Mouse (Mus musculus) limb, embryonic 13.5 days (tissue): Measurements from ENCODE around the gene P2ry10b. TPM values are rescaled to one million over a fixed set of nuclear protein-coding genes. Genes with fewer than 3 reads are reported as not detected.

Experiments used
- ATAC-seq: fragments of 200-750 bp; cut with Nextera tagmentation; 2 replicates; pipeline ENCODE4 v1.8.0; 2017; ENCODE audit warnings: low read depth, moderate number of reproducible peaks, moderate TSS enrichment; ENCODE audit not compliant: low FRiP score
- H3K27ac ChIP-seq: fragments of 300-500 bp; sonication (generic); 2 replicates; pipeline ENCODE4 v1.5.1; 2015; ENCODE audit warnings: inconsistent platforms, mild to moderate bottlenecking, moderate library complexity
- H3K27me3 ChIP-seq: fragments of 300-500 bp; sonication (generic); 2 replicates; pipeline ENCODE4 v1.6.1; 2015; ENCODE audit warnings: mild to moderate bottlenecking, inconsistent platforms
- H3K36me3 ChIP-seq: fragments of 300-500 bp; sonication (generic); 2 replicates; pipeline ENCODE4 v1.6.1; 2015; ENCODE audit warnings: inconsistent platforms, mild to moderate bottlenecking, moderate library complexity
- H3K4me1 ChIP-seq: fragments of 300-500 bp; sonication (generic); 2 replicates; pipeline ENCODE4 v1.6.1; 2015; ENCODE audit warnings: inconsistent platforms
- H3K4me2 ChIP-seq: fragments of 300-500 bp; sonication (generic); replicated peaks from 2 replicates; pipeline ENCODE4 v1.6.1; 2015; ENCODE audit warnings: inconsistent platforms, mild to moderate bottlenecking, moderate library complexity
- H3K4me3 ChIP-seq: fragments of 300-500 bp; sonication (generic); 2 replicates; pipeline ENCODE4 v1.5.1; 2015; ENCODE audit warnings: moderate library complexity, mild to moderate bottlenecking, inconsistent platforms
- H3K9ac ChIP-seq: fragments of 300-500 bp; sonication (generic); 2 replicates; pipeline ENCODE4 v1.6.1; 2015; ENCODE audit warnings: mild to moderate bottlenecking, inconsistent platforms
- H3K9me3 ChIP-seq: fragments of 300-500 bp; sonication (generic); 2 replicates; pipeline ENCODE4 v1.6.1; 2016; ENCODE audit warnings: inconsistent platforms
- WGBS: fragments of 180-500 bp; shearing (Covaris S2); methylation state at CpG from one replicate; pipeline ENCODE4 v1.1.7; 2015; 5-methylcytosine and 5-hydroxymethylcytosine counted together
- polyA plus RNA-seq: library from polyadenylated mRNA; unstranded; fragments of >200 nt; fragmentation: Nextera tagmentation; extraction: Ambion mirVana; gene quantifications from 2 replicates; pipeline ENCODE4 v1.2.1, GENCODE M21; 2015

Gene P2ry10b
- polyA plus RNA-seq, result 3.5 and 3.9 TPM in 2 replicates

- no peaks in the 10 kb centered on the region for H3K4me1 ChIP-seq
- no peak within 1 kb of the TSS for H3K4me2 ChIP-seq
- ATAC-seq, result no peak
- no peaks in the 10 kb centered on the region for H3K36me3 ChIP-seq
- WGBS, result 83% methylated on average over 3 of the region's 3 CpGs
- no peaks in the 10 kb centered on the region for H3K9me3 ChIP-seq
- H3K4me3 ChIP-seq, result no peak within 1 kb of the TSS
- no peaks in the 10 kb centered on the region for H3K27me3 ChIP-seq
- no peak within 1 kb of the TSS for H3K9ac ChIP-seq
- peak within 1 kb of the TSS; percentile 33; the same call in 1 of the 2 replicates for H3K27ac ChIP-seq
Observed at GRCm38 (mm10) chrX:107148681-107149080, at the start of gene P2ry10b. Gene P2ry10b, plus strand, starts transcription at chrX:107148927.

GRCm38 (mm10) chrX:107116333-107116732 is 32.4 kb upstream of the P2ry10b start:
- no peak for ATAC-seq
- no peak overlapping the region for H3K27ac ChIP-seq
- 77% methylated on average over 1 of the region's 1 CpGs for WGBS
- H3K4me1 ChIP-seq, result no peaks in the 10 kb centered on the region
- H3K4me2 ChIP-seq, result no peak overlapping the region
- H3K9ac ChIP-seq, result no peak overlapping the region
- no peaks in the 10 kb centered on the region for H3K27me3 ChIP-seq
- no peaks in the 10 kb centered on the region for H3K36me3 ChIP-seq
- H3K4me3 ChIP-seq, result no peak overlapping the region
- H3K9me3 ChIP-seq, result no peaks in the 10 kb centered on the region

GRCm38 (mm10) chrX:107116987-107117386 is 31.7 kb upstream of the P2ry10b start:
- ATAC-seq, result no peak
- H3K4me2 ChIP-seq, result no peak overlapping the region
- H3K27me3 ChIP-seq, result no peaks in the 10 kb centered on the region
- no peaks in the 10 kb centered on the region for H3K36me3 ChIP-seq
- no peaks in the 10 kb centered on the region for H3K9me3 ChIP-seq
- H3K9ac ChIP-seq, result no peak overlapping the region
- H3K27ac ChIP-seq, result no peak overlapping the region
- 70% methylated on average over 1 of the region's 1 CpGs for WGBS
- no peak overlapping the region for H3K4me3 ChIP-seq
- no peaks in the 10 kb centered on the region for H3K4me1 ChIP-seq

GRCm38 (mm10) chrX:107143184-107143583 is 5.5 kb upstream of the P2ry10b start:
- Histone ChIP-seq H3K9ac (no peak overlapping the region), H3K27ac (no peak overlapping the region), H3K36me3 (no peaks in the 10 kb centered on the region), H3K4me1 (no peaks in the 10 kb centered on the region), H3K4me2 (no peak overlapping the region), H3K4me3 (no peak overlapping the region), H3K27me3 (no peaks in the 10 kb centered on the region), H3K9me3 (no peaks in the 10 kb centered on the region)
- WGBS, result 79% methylated on average over 3 of the region's 3 CpGs
- no peak for ATAC-seq

GRCm38 (mm10) chrX:107143930-107144329 is 4.8 kb upstream of the P2ry10b start:
- no peaks in the 10 kb centered on the region for H3K36me3 ChIP-seq
- no peaks in the 10 kb centered on the region for H3K27me3 ChIP-seq
- H3K27ac ChIP-seq, result no peak overlapping the region
- H3K9ac ChIP-seq, result no peak overlapping the region
- no peaks in the 10 kb centered on the region for H3K9me3 ChIP-seq
- no peaks in the 10 kb centered on the region for H3K4me1 ChIP-seq
- no peak for ATAC-seq
- no peak overlapping the region for H3K4me3 ChIP-seq
- H3K4me2 ChIP-seq, result no peak overlapping the region
- WGBS, result 61% methylated on average over 2 of the region's 2 CpGs

- Histone ChIP-seq H3K4me1 (no peaks in the 10 kb centered on the region), H3K36me3 (no peaks in the 10 kb centered on the region), H3K9ac (no peak overlapping the region), H3K27me3 (no peaks in the 10 kb centered on the region), H3K9me3 (no peaks in the 10 kb centered on the region), H3K27ac (peak overlapping the region; percentile 33; the same call in 1 of the 2 replicates), H3K4me2 (no peak overlapping the region), H3K4me3 (no peak overlapping the region)
- no peak for ATAC-seq
- WGBS, result 39% methylated on average over 4 of the region's 4 CpGs
Observed at GRCm38 (mm10) chrX:107149391-107149993, 765 bp downstream of the P2ry10b start.

- H3K4me2 ChIP-seq, result no peak overlapping the region
- no peaks in the 10 kb centered on the region for H3K9me3 ChIP-seq
- ATAC-seq, result no peak
- no peaks in the 10 kb centered on the region for H3K4me1 ChIP-seq
- no peak overlapping the region for H3K9ac ChIP-seq
- peak overlapping the region; percentile 33; the same call in 1 of the 2 replicates for H3K27ac ChIP-seq
- no peaks in the 10 kb centered on the region for H3K27me3 ChIP-seq
- no peaks in the 10 kb centered on the region for H3K36me3 ChIP-seq
- WGBS, result 41% methylated on average over 5 of the region's 5 CpGs
- no peak overlapping the region for H3K4me3 ChIP-seq
Observed at GRCm38 (mm10) chrX:107150027-107150426, 1.3 kb downstream of the P2ry10b start.

GRCm38 (mm10) chrX:107150752-107151515 is 2.2 kb downstream of the P2ry10b start:
- peak overlapping the region; percentile 32; the same call in 1 of the 2 replicates for H3K4me2 ChIP-seq
- peak; percentile 80 for ATAC-seq
- WGBS, result 52% methylated on average over 4 of the region's 4 CpGs

GRCm38 (mm10) chrX:107156021-107156420 is 7.3 kb downstream of the P2ry10b start:
- H3K9ac ChIP-seq, result no peak overlapping the region
- no peaks in the 10 kb centered on the region for H3K36me3 ChIP-seq
- H3K27me3 ChIP-seq, result no peaks in the 10 kb centered on the region
- H3K27ac ChIP-seq, result no peak overlapping the region
- ATAC-seq, result no peak
- no peaks in the 10 kb centered on the region for H3K4me1 ChIP-seq
- H3K4me2 ChIP-seq, result no peak overlapping the region
- H3K9me3 ChIP-seq, result no peaks in the 10 kb centered on the region
- WGBS, result 57% methylated on average over 2 of the region's 2 CpGs
- no peak overlapping the region for H3K4me3 ChIP-seq

More at GRCm38 (mm10) chrX:107150752-107151515, 2.2 kb downstream of the P2ry10b start:
- H3K27me3 ChIP-seq, result no peaks in the 10 kb centered on the region
- H3K27ac ChIP-seq, result peak overlapping the region; percentile 78
- no peaks in the 10 kb centered on the region for H3K36me3 ChIP-seq
- H3K9me3 ChIP-seq, result no peaks in the 10 kb centered on the region
- no peak overlapping the region for H3K4me3 ChIP-seq
- no peak overlapping the region for H3K9ac ChIP-seq
- H3K4me1 ChIP-seq, result no peaks in the 10 kb centered on the region

GRCm38 (mm10) chrX:107160496-107160895 is 11.8 kb downstream of the P2ry10b start:
- no peak overlapping the region for H3K4me2 ChIP-seq
- no peak overlapping the region for H3K4me3 ChIP-seq
- no peaks in the 10 kb centered on the region for H3K9me3 ChIP-seq
- no peaks in the 10 kb centered on the region for H3K27me3 ChIP-seq
- H3K4me1 ChIP-seq, result no peaks in the 10 kb centered on the region
- no peak overlapping the region for H3K9ac ChIP-seq
- H3K36me3 ChIP-seq, result no peaks in the 10 kb centered on the region
- no peak overlapping the region for H3K27ac ChIP-seq
- no peak for ATAC-seq

GRCm38 (mm10) chrX:107168281-107168680 is 19.6 kb downstream of the P2ry10b start:
- ATAC-seq, result no peak
- no peaks in the 10 kb centered on the region for H3K4me1 ChIP-seq
- H3K9ac ChIP-seq, result no peak overlapping the region
- no peak overlapping the region for H3K4me2 ChIP-seq
- H3K27me3 ChIP-seq, result no peaks in the 10 kb centered on the region
- H3K27ac ChIP-seq, result no peak overlapping the region
- 16% methylated on average over 1 of the region's 1 CpGs for WGBS
- H3K9me3 ChIP-seq, result no peaks in the 10 kb centered on the region
- no peak overlapping the region for H3K4me3 ChIP-seq
- H3K36me3 ChIP-seq, result no peaks in the 10 kb centered on the region

- no peak overlapping the region for H3K4me3 ChIP-seq
- no peaks in the 10 kb centered on the region for H3K36me3 ChIP-seq
- H3K27me3 ChIP-seq, result no peaks in the 10 kb centered on the region
- H3K4me2 ChIP-seq, result no peak overlapping the region
- H3K9ac ChIP-seq, result no peak overlapping the region
- H3K4me1 ChIP-seq, result no peaks in the 10 kb centered on the region
- ATAC-seq, result no peak
- no peak overlapping the region for H3K27ac ChIP-seq
- no peaks in the 10 kb centered on the region for H3K9me3 ChIP-seq
Observed at GRCm38 (mm10) chrX:107169128-107169527, 20.4 kb downstream of the P2ry10b start.
